Mouse (Mus musculus) CD4-positive, CD25-positive, alpha-beta regulatory T cell, adult 9 weeks (primary cell): Measurements from ENCODE around the gene Tada3. TPM values are rescaled to one million over a fixed set of nuclear protein-coding genes. Genes with fewer than 3 reads are reported as not detected.

Experiments
- polyA plus RNA-seq: library from polyadenylated mRNA; unstranded; fragments of 100-300 nt; shearing (Covaris generic); gene quantifications from one replicate; pipeline ENCODE4 v1.2.1, GENCODE M21; 2017

Gene Tada3
- 66.9 TPM for polyA plus RNA-seq

DNA sequence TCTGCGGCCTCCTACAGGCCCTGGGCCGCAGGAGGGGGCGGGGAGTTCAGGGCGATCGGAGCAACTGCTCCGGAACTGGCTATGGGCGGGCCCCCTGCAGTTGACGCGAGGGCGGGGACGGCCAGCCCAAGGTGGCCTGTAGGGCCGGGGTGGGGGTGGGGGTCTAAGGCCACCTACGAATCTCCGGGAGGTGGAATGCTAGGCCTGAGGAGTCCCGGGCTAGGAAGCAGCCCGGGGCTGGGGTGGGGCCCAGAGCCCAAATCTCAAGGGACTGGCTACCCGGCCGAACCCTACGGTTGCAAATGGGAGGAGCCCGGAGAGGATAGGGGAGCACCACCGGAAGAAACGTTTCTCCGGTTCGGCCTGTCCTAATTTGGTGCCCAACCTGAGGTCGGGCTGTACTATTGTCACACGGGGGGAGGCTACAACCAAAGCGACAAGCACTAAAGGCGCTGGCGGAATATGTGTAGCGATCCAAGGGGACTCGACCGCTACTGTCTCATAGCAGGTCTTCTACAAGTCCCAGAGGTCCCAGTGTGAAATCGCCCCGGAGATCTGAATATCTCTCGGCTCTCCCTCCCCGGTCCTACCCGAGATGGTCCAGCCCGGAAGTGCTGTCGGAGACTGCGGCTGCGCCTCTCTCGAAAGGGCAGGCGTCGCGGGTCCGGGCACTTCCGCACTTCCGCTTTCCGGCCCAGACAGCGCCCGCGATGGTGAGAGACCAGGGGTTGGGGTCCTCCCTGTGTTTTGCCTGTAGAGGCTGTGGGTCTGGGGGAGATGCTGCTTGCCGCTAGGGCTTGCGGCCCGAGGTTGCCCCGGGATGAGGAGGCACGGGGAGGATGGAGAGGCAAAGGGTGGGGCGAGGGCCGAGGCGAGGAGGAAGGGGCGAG is at the start of gene Tada3, which contains the start of gene Arpc4:
Gene Tada3, minus strand, starts transcription at position 388 of the 890 bp plus-strand sequence.
Gene Arpc4, plus strand, starts transcription at position 620 of the 890 bp plus-strand sequence.

DNA sequence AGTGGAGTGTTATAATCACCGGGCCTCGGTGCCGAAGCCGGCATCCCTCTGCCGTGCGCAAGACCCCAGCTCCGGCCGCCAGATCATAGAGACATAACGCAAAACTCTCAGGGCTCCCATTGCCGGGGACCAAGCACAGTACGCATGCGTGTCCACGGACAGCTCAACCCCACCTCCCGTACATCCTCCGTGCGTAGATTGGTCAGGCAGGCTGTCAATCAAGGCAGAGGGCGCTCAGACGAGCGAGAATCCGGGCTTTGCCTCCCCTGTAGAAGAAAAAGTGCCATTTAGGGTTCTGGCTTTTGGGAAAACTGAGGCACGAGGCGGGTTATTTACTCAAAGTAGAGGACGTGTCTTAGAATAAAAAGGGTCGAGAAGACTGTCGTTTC is 41.5 kb upstream of the Tada3 start, which contains the start of gene Rpusd3:
Gene Rpusd3, minus strand, starts transcription at position 142 of the 389 bp plus-strand sequence.

DNA sequence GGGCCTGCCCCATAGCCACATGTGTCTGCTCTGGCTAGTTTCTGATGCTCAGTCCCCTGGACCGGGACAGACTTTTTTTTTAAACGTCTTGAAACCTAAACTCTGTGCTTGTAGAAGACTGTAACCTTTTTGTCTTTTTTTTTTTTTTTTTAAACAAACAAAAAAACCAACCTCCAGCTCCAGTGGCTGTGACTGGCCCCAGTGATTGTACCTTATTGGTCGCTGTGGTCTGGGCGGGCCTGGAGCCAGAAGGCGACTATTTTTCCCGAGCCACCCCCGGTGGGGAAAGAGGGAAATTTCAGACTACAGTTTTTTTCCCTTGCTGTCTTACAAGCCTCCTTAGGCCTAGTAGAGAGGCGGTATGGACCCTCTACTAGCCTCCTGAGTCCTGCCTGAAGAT is 11.3 kb upstream of the Tada3 start, which contains the start of gene Ttll3:
Gene Ttll3, plus strand, starts transcription at position 301 of the 400 bp plus-strand sequence.

GRCm38 (mm10) chr6:113343177-113344092 is 34.2 kb downstream of the Tada3 start, which contains the start of gene Camk1:
Gene Camk1, minus strand, starts transcription at chr6:113343984.

DNA sequence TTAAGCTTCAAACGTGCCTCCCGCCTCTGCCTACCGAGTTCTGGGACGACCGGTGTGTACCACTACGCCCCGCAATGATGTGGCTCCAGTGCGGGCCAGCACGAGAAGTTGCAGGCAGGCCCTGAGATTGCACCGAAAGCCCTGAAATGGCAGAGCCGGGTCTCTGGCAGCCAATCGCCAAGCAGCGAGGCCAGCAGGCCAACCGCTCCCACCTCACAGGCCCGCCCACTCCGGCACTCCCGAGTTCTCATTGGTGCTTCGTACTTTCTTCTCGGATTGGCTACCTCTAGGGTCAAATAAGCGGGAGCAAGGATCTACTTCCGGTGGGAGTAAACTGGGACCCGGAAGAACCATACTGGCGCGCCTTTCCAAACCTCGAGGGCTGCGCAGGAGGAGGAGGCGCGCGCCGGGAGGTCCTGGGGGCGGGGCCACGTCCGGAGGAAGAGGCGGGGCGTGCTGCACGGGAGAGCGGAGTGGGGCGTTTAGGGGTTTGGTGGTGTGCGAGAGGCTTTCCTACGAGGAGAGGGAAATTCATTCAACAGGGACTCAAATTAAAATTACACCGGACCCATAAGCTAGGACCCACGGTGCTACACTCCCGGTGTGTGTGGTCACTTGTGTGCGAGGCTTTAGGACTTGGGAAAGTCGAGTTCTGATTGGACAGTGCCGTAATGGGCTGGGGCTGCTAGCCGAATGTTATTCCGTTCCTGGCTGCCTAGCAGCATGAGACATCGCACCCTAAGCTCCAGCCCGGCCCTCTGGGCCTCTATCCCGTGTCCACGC is 51.0 kb downstream of the Tada3 start, which contains the start of gene Ogg1:
Gene Ogg1, plus strand, starts transcription at position 440 of the 783 bp plus-strand sequence.

Other genes with a start within 250 kb of the Tada3 start
- gene Lhfpl4, start 182.5 kb downstream of the Tada3 start, polyA plus RNA-seq: 0.21 TPM
- 19.5 TPM for gene Mtmr14, start 140.0 kb downstream of the Tada3 start, polyA plus RNA-seq
- not detected for gene Cpne9, start 95.6 kb downstream of the Tada3 start, polyA plus RNA-seq
- gene Brpf1, start 70.7 kb downstream of the Tada3 start, polyA plus RNA-seq: 37.0 TPM
- gene Ogg1, start 50.9 kb downstream of the Tada3 start, polyA plus RNA-seq: 14.3 TPM
- 2.7 TPM for gene Camk1, start 33.9 kb downstream of the Tada3 start, polyA plus RNA-seq
- gene Arpc4, start 232 bp upstream of the Tada3 start, polyA plus RNA-seq: 593 TPM
- gene Ttll3, start 11.4 kb upstream of the Tada3 start, polyA plus RNA-seq: 16.9 TPM
- 19.9 TPM for gene Rpusd3, start 41.5 kb upstream of the Tada3 start, polyA plus RNA-seq
- not detected for gene Cidec, start 57.9 kb upstream of the Tada3 start, polyA plus RNA-seq
- gene Jagn1, start 64.7 kb upstream of the Tada3 start, polyA plus RNA-seq: 71.0 TPM
- gene Il17re, start 80.6 kb upstream of the Tada3 start, polyA plus RNA-seq: 0.25 TPM
- gene Il17rc, start 93.5 kb upstream of the Tada3 start, polyA plus RNA-seq: 0.65 TPM
- gene Creld1, start 105.4 kb upstream of the Tada3 start, polyA plus RNA-seq: 12.5 TPM
- 0.25 TPM for gene Prrt3, start 124.0 kb upstream of the Tada3 start, polyA plus RNA-seq
- gene Emc3, start 153.8 kb upstream of the Tada3 start, polyA plus RNA-seq: 115 TPM
- 1.9 TPM for gene Fancd2, start 153.8 kb upstream of the Tada3 start, polyA plus RNA-seq
- not detected for gene Fancd2os, start 222.8 kb upstream of the Tada3 start, polyA plus RNA-seq
- 290 TPM for gene Brk1, start 226.9 kb upstream of the Tada3 start, polyA plus RNA-seq
- gene Vhl, start 246.1 kb upstream of the Tada3 start, polyA plus RNA-seq: 23.3 TPM